Mouse (Mus musculus): ENCODE measurements around the gene Axin1.
A peak's percentile ranks its signal among the peaks of the same experiment; 100 is the strongest.

The Axin1 gene

GRCm38 (mm10) chr17:26239551-26239950, 101.1 kb downstream of the Axin1 start:
- no peak for DNase-seq (ENCODE audit: low spot score in 2 of 2)

DNA sequence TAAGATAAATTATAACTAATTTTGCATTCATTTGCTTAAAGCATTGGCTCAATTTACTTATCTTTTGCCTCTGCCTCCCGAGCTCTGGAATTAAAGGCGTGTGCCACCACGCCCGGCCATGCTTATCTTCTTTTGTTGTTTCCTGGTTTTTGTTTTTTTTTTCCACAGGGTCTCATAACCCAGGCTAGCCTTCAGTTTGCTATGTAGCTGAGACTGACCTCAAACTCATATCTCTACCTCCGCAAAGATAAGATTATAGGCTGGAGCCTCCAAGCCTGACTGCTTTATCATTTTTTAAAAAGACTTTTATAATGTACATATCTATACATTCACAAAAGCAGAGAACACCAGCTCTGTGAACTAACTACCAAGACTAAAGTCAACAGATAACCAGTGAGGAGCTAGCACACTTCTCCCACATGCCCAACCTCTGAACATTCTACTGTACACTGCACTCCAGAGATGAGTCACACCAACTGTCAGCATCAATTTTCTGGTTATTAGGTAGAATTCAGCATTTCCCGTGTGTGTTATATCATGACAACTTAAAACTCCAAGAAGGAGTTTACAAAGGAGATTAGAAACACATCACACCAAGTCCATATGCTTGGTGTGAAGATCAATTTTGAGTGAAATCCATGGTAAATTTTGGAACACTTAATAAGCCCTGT, 101.8 kb downstream of the Axin1 start:
- no peak for DNase-seq (ENCODE audit: low spot score in 2 of 2)

DNA sequence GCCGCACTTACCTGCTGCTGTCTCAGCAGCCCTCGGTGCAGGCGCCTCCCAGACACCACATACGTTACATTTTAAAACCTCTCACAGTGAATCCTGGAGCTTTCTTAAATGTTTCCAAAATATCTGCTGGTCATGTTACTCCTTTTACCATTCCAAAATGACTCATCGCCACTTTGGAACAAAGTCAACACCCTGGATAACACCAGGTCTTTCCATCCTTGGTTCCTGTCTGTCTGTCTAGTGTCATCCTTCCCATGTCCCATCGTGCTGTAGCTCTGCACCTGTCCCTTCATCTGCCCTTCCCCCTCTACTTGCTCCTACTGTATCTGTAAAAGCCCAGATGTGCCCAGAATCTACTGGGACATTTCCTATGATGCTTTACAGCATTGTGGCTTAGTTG, 102.5 kb downstream of the Axin1 start:
- DNase-seq (ENCODE audit: low spot score in 2 of 2), result no peak

GRCm38 (mm10) chr17:26243471-26244100, 105.1 kb downstream of the Axin1 start:
- no peak for DNase-seq (ENCODE audit: low spot score in 2 of 2)

- peak; percentile 65 to 79 for DNase-seq (ENCODE audit: low spot score in 2 of 2)
Measured at GRCm38 (mm10) chr17:26244101-26244841, 105.8 kb downstream of the Axin1 start, which contains the start of gene Fam234a. Gene Fam234a (minus strand): TSS chr17:26244242.

Data from frontal cortex, postnatal 25 days (tissue).